Mouse (Mus musculus): Measurements from ENCODE around the gene Rpain.
A peak's percentile ranks its signal among the peaks of the same experiment; 100 is the strongest.

Rpain gene

DNA sequence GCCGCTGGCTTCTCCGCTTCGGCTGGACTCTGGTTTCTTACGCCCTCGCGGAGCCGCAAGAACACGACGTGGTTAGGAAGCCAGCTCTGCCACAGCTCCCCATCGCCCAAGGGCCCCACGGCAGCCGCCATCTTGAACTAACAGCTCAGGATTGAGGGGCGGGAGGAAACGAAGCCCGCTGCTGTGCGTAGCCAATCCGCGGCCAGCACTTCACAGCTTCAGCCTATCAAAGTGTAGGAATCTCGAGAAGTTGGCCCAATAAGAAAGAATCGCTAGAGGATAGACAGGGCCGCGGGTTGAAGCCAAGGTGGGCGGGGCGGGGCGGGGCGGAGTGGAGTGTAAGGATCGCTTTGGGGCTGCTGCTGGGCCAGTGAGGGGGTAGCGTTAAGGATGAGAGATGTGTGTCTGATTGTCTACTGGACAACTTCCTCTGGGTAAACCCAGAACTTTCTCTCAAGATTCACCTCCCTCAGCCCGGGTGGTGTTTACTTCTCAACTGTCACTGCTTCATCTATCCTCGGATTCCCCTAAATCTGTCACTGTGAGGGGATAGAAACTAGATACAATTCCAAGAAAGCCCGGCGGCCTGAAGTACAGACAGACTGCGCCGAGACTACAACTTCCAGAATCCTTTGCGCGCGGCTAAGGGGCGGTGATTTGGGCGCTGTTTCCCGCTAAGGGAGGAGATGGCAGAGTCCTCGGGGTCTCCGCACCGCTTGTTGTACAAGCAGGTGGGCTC, at the start of gene Rpain, which contains the start of gene Nup88:
TSS of gene Rpain (plus strand) at position 393 of the 739 bp plus-strand sequence.
TSS of gene Nup88 (minus strand) at position 153 of the 739 bp plus-strand sequence.
- peak; percentile 96 for DNase-seq (ENCODE audit: low read depth, low spot score)

DNA sequence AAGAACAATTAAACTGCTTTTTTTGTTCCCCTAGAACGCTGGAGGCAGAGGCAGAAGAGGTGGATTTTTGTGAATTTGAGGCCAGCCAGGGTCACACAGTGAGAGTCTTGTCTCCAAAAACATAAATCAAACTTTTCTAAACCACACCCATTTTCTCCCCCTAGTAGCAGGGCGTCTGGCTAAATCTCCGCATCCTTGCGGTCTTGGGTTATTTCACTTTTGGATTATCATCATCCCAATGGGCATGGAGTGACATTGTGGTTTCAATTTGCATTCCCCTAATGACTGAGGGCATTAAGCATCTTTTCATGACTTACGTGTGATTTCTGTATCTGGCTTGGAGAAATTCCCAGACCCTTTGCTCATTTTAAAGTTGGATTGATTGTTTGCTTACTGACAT, 38.6 kb upstream of the Rpain start:
- DNase-seq (ENCODE audit: low read depth, low spot score) = no peak

DNA sequence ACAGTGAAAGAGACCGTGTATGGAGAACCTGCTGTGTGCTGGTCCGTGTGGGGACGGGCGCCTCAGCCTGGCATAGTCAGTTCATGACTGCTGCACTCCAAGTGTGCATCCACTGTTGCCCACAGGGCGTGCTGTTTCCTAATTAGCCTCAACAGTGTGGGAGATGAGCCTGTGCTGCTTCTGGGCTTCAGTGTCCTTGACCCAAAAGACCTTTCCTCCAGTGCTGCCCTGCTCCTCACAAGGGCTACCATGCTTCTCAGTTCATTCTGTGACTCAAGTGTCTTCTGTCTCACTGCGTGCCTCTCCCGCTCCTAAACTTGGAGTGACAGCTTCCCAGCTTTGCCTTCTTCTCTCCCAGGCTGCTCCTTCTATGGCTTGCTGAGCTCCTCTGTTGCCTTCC, 34.7 kb upstream of the Rpain start:
- DNase-seq (ENCODE audit: low read depth, low spot score) = no peak

DNA sequence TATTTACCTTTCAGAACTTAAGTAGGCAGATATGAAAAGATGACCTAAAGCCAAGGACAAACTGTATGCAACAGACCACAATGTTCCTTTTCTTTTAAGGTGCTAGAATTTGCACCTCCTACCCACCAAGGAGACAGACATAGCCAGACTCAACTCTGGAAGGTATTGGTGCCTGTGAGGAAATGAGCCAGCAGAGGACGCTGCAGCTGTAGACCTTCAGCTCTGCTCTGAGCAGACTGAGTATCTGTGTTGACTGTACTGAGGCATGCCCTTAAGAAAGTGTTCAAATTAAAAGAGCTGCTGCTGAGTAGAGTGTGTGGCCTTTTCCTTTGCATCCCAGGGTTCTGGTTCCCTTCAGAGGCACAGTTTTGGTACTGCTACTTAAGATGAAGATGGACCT, 27.4 kb upstream of the Rpain start:
- DNase-seq (ENCODE audit: low read depth, low spot score) = no peak

DNA sequence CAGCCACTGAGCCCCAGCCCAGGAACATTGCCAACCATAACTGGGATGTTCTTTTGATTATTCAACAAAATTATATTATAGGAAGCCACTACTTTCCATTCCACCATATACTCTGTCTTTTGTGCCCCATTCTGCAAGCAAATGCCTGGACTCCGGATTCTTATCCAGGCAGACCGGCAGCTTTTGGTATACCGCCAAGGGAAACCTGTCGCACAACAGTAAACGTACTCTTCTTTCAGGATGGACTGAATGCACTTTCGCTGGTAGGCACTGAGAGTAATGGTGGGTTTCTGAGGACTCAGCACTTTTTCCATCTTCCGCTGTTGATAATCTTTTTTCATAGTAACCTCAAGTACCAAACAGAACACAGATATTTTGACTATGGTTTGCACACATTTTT, 26.4 kb upstream of the Rpain start:
- DNase-seq (ENCODE audit: low read depth, low spot score) = no peak

DNA sequence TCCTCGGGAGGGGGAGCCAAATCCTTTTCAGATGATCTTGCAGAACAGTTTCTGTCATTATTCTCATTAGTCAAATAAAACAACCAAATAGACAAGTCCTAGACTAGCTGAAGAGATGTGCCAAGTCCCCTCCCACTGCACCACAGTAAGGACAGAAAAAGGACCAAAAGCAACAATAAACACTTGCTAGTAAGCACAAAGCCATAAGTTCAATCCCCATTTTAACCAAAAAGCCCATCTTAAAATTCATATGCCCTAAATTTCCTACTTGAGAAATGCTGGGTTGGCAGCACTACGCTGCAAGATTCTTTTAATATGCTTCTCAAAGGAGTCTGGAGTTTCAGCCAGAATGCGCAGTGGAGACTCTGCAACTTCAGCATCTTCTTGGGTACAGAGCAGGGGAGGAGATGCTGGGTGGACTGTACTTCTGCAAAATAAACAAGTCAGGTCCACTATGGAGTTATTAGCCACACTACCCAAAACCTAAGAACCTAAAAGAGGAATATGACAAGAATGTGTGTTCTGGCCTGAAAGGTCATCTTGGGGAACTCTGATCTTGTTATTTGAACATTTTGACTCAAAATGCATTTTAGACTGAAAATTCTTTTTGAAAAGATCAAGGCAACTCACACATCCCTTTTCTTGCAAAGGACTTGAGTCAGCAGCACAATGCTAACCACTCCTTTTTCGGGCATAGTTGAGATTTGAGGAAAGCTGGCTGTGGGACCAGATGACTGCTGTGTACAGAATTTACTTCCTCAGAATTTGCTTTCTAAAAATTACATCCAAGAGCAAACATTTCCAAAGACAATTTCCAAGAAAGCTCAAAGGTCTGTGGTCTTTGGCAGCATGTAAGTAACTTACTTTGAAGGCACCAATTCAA, 24.8 kb upstream of the Rpain start:
- DNase-seq (ENCODE audit: low read depth, low spot score) = no peak

DNA sequence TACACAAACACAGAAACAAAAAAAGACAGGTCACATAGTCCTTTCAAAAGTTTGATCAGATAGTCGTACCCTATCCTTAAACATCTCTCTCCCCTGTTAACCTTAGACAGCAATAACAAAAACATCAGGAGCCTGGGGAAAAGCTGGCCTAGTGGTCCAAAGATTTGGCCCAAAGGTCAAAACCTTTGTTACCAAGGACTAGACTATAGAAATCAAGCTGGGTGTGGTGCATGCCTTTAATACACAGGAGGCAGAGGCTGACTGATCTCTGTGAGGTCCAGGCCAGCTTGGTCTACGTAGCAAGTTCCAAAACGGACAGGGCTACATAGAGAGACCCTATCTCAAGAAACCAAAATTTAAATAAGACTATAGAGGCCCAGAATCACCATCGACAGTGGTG, 15.3 kb upstream of the Rpain start:
- DNase-seq (ENCODE audit: low read depth, low spot score) = no peak

DNA sequence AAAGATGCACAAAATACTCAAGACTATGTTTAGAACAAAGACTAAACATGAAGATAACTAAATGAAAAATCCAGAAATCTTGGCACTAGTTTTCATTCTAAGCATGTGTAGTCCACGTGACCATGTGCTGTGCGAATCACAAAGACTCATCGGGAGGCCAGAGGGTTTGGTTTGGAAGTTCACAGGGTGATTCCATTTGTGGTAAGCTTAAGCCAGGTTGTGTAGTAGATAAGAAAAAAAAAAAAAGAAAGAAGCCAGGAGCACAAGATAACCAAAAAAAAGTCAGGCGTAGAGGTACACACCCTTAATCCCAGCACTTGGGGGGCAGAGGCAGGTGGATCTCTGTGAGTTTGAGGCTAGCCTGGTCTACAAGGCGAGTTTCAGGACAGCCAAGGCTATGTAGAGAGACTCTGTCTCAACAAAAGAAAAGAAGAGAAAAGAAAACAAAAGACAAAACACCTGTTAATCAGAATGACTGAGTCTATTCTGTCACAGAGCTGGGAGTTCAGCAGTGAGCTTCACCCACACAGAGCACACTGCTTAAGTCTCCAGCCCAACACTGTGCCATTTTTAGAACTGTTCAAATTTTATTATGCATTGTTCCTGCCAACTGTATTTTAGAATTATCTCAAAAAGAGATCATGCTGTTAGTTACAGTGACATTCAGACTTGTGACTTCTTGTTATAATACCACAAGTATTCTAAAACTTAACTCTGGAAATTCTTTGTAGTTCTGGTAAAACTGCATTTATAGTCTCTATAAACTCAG, 9.0 kb upstream of the Rpain start:
- DNase-seq (ENCODE audit: low read depth, low spot score) = no peak

DNA sequence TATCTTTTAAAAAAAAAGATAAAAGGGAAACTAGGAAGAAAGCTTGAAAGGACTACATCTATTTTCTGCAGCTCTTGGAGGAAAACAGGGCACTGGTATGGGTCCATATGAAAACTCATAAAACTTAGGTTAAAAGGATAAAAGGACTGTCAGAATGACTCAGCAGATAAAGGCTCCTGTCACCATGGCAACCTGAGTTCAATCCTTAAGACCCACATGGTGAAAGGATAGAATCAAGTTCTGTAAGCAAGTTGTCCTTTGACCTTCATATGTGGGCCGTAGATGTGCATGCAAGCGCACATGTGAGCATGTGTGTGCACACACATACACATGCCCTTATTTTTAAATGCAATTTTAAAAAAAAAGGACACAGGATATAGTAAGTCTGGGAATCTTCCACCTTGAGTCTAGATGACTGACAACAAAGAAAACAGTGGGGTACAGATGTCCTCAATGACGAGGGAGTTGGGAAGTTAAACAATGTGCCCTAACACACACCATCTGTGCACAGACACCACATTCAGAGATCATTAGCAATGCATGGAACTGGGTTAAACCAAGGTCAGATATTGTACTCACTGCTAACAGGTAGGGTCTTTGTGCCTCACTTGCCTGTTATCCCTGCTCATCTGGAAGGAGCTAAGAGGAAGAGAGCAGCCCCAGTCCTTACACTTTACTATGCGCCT, 5.6 kb upstream of the Rpain start:
- no peak for DNase-seq (ENCODE audit: low read depth, low spot score)

DNA sequence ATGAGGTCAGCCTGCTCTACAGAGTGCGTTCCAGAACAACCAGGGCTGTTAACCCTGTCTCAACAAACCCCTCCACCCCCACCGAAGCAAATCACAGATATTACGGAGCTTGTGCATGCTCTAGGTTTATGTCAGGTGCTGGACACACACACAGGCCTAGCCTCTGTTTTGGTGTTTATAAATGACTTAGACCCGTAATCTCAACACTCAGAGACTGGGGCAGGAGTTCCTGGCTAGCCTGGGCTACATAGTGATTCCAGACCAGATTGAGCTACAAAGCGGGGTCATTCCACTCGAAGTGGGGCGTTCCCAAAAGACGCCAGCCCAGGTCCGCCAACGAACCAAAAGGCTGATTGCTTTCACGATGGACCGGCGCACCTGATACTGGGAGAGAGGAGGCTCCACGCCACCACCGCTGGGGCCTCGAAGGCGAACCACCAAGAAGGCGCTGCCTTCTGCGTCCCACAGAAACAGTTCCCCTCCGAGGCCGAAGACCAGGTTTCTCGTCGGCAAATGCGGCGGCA, 680 bp upstream of the Rpain start:
- peak; percentile 19 for DNase-seq (ENCODE audit: low read depth, low spot score)

DNA sequence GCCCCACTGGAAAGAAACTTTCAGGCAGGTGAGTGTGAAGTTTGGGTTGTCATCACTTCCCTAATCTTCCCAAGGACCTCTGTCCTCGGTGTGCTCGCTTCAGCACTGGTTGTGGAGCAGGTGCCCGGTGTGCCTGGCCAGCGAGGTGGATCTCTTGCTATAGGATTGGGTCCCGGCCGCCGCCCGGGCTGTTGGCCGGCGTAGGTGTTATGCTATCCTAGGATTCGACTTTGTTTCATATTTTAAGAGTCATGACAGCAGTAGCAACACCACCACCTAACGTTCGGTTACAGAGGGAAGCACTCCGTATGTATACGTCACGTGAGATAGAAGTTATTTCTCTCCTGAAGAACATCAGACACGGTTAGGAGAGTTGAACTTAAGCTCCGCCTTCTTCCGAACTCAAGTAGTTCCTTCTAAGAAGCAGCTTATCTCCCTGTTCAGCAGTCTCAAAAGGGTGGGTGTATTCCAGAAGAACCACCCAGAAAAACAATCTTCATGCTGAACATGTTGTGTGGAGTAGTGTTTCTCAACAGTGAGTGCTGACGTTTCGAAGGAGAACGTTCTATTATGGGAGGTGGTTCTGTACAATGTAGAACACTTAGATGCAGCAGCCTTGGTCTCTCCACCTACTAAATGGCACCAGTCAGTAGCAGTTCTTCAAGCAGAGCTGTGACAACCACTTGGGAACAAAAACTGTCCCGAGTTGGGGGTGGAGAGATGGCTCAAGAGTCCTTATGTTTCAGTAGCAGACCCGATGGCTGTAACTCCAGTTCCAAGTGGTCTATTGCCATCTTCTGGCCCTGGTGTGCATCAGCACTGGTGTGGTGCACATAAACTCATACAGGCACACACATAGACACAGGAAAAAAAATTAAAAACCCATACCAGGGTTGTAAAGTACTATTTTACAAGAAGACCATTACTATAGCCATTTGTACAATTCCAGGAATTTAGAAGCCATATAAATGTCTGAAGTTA, 837 bp downstream of the Rpain start:
- DNase-seq (ENCODE audit: low read depth, low spot score) = no peak

DNA sequence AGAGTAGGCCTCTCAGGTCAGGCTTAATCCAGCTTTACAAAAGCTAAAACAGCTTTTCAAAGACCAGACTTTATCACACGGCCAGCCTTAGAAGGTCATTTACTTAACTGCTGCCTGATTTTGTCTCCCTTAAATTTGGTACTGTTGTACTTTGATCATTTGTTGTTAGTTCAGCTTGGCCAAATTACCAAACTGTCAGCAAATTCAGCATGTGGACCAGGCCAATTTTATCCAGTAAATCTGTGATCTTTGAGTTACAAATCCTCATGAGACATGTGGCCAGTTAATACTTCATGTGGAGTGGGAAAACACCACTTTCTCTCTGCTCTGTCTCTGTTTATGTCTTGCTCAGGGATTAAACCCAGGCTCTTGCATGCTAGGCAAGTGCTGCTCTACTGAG, 2.6 kb downstream of the Rpain start:
- DNase-seq (ENCODE audit: low read depth, low spot score) = no peak

DNA sequence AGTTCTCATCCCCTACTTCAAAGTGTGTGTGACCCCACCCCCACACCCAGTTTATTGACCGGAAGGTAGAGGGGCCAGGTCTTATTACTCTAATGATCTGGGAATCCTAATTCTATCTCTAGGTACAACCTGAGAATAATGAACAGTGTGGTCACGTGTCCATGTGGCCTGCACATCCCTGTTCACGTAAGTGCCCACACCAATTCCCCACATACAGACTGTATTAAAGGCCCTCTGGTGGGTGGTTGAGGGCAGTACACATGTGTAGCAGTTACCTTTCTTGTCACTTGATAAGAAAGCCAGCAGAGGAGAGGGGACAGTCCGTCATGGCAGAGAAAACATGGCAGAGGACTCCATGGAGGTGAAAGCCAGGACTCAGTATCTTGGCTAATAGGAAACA, 3.9 kb downstream of the Rpain start:
- no peak for DNase-seq (ENCODE audit: low read depth, low spot score)

DNA sequence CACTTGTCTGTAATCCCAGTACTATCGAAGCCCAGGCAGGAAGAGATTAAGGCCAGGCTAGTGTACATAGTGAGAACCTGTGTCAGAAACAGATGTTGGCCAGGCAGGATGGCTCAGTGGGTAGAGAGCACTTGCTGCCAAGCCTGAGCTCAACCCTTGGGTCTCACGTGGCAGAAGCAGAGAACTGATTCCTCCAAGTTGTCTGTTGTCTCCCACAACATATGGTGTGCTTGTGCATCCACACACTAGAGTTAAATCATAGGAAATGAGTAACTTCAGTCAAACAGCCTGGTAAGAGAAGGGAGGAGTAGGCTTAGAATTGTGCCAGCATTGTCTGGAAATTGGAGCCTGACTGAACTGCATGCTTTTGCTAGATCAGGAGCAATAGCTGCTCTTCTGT, 5.2 kb downstream of the Rpain start:
- no peak for DNase-seq (ENCODE audit: low read depth, low spot score)

DNA sequence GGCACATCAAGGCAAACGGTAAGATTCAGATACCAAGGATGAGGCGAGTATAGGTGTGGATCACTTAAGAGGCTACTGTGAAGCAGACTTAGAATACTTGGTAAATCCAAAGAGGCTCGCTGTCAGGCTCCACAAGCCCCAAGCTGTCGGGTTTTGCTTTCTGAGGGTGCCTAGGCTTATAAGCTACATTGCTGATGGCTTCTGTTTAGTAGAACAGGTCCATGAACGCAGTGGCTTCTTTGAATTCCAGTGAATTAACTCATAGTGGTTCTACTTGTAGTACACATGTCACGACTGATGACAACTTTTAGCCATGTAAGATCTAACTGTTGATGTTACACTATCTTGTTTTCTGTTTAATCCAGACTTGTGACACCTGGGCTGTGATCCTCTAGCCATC, 7.3 kb downstream of the Rpain start:
- DNase-seq (ENCODE audit: low read depth, low spot score) = no peak

DNA sequence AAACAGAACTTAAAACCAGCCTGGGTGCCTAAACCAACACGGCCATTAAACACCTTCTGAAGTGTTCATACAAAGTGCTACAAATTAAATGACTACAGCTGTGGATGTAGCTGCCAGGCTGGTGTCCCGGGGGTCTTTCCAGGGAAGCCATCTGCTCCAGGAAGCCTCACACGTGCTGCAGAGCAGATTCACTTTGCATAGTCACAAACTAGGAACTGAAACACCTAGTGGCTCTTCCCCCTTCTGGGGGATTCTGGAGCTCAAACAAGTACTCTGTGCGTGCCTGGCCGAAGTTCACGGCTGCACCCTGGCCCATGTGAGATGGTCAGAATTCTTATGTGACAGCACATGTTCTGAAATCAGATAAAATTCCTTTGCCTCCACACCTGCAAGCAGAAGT, 10.2 kb downstream of the Rpain start:
- DNase-seq (ENCODE audit: low read depth, low spot score) = no peak

DNA sequence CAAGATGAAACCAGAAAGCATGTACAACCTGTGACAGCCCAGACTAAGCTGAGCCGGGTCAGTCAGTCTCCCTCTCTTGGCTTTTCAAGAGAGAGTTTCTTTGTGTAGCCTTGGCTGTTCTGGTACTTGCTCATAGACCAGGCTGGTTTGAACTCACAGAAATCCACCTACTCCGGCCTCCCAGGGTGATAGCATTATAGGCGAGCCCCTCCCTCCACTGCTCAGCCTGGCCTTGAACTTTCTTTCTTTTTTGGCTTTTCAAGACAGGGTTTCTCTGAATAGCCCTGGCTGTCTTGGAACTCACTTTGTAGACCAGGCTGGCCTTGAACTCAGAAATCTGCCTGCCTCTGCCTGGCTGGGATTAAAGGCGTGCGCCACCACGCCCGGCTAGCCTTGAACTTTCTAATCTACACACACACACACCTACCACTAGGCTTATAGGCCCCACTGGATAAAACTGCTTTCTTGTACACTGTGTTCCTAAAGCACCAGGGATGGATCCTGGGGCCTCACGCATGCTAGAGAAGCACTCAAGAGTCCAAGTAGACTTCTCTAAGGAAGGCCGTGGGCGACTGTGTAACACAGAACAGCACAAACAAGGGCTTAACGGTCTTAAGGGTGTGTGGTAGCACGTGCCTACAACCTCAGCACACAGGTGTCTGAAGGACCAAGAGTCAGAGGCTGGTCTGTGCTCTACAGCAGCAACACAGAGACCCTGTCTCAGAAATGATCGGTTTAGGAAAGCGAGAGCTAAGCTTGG, 10.9 kb downstream of the Rpain start:
- DNase-seq (ENCODE audit: low read depth, low spot score) = no peak

DNA sequence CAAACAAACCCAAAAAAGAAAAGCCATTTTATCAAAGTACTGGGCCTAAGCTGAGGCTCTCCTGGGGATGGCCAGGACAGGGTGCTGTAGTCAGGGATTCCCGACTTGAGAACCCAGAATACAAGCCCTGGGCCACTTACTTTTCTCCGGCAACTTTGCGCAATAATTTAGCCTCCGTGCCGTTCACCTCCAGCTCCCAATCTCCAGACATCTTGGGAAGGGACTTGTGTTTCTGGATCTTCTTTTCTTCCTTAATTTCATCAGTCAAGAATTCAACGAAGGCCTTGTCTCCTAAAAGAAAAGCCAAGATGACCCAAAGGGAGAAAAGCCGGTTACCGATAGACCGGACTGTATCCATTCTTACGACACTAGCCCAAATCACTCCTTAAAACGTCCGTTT, 12.0 kb downstream of the Rpain start:
- no peak for DNase-seq (ENCODE audit: low read depth, low spot score)

DNA sequence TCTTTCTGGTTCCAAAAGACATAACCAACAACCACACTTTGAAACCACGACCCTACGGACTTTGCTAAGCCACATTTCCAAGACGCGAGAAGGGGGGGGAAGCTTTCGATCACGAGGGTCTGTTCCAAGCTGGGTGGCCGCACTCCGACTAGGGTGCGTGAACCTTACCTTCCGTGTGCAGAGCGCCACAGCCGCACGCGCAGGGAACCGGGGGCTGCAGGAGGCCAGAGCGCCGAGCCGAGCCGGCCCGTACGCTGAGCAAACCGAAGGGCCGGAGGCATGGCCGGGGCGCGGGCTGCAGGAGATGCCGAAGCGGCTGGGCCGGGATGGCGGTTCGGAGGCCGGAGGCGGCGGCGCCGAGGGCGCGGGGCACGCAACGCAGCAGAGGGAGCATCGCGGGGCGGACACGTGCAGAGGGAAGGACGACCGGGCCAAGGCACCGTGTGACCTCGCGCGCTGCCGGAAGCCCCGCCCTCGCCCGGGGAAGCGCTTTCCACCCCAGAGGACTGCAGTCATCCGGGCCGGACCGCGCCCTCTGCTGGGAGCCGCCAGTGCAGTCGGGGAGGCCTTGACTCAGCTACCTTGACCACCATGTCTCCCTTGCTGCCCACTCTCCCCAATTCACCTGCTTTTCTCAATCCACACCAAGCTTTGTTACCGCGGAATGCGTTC, 12.7 kb downstream of the Rpain start, which contains the start of gene C1qbp:
TSS of gene C1qbp (minus strand) at position 470 of the 672 bp plus-strand sequence.
- peak; percentile 87 for DNase-seq (ENCODE audit: low read depth, low spot score)
